Mouse (Mus musculus) cerebellum, adult 2 months (tissue): ENCODE results near the gene Taf8. TPM values are rescaled to one million over a fixed set of nuclear protein-coding genes. Genes with fewer than 3 reads are reported as not detected.

ENCODE experiments used
- DNase-seq, 2 experiments: peaks; one replicate each; pipeline ENCODE4 v3.0.0; 2021
- H3K27ac ChIP-seq: fragments of 200-500 bp; 2 replicates; pipeline ENCODE4 v1.5.1; 2012; ENCODE audit warnings: low read length, control low read depth, inconsistent platforms; ENCODE audit not compliant: insufficient read depth
- H3K27me3 ChIP-seq: fragments of 200-500 bp; 2 replicates; pipeline ENCODE4 v1.6.1; 2012; ENCODE audit warnings: inconsistent platforms, mild to moderate bottlenecking, low read length, moderate library complexity; ENCODE audit not compliant: control insufficient read depth, insufficient read depth
- H3K4me1 ChIP-seq: fragments of 200-500 bp; 2 replicates; pipeline ENCODE4 v1.6.1; 2011; ENCODE audit warnings: low read length; ENCODE audit not compliant: control insufficient read depth, insufficient read depth
- H3K4me3 ChIP-seq: fragments of 200-500 bp; replicated peaks from 2 replicates; pipeline ENCODE3; 2011; ENCODE audit warnings: mild to moderate bottlenecking, low read depth, low read length, control low read depth; ENCODE audit not compliant: insufficient read depth
- CTCF ChIP-seq: fragments of 200-500 bp; IDR thresholded peaks from 2 replicates; pipeline ENCODE4 v1.5.1; 2011; ENCODE audit warnings: low read depth, mild to moderate bottlenecking, control low read depth, low read length, moderate library complexity, borderline replicate concordance; ENCODE audit not compliant: insufficient read depth
- POLR2A ChIP-seq: fragments of 200-500 bp; IDR thresholded peaks from 2 replicates; pipeline ENCODE4 v1.6.1; 2011; ENCODE audit warnings: low read length, control low read depth, borderline replicate concordance; ENCODE audit not compliant: insufficient read depth
- WGBS: fragments of 180-500 bp; shearing (Covaris S2); methylation state at CpG from one replicate; pipeline ENCODE4 v1.1.7; 2018; 5-methylcytosine and 5-hydroxymethylcytosine counted together
- polyA plus RNA-seq: library from polyadenylated mRNA; depleted of rRNA; stranded (reverse); fragments of >200 nt; gene quantifications from 2 replicates; pipeline ENCODE4 v1.2.3, GENCODE M21; 2012

Taf8 gene
- polyA plus RNA-seq, 1 experiment = 32.0 TPM

- TF ChIP-seq POLR2A (no peak), CTCF (no peak)
These were observed 56.1 kb downstream of the Taf8 start for GRCm38 (mm10) chr17:47446025-47446424.

DNA sequence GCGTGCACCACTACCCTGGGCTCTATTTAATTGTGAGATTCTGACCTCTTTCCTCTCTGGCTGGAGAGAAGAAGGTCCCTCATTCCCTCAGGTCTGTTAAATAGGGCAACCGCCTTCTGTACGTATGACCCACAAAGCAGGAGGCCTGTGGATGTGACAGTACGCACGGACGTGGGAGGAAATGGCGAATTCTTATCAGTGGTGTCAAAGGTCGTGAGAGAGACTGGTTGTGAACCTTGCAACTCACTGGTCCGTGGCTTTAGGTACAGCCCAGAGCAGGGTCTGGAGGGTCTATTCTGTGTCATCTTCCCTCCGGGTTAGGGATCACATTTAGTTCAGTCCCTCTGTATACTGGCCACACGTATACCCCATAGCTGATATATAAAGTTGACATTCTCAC, 56.6 kb downstream of the Taf8 start:
- Histone ChIP-seq H3K27me3 (no peaks in the 10 kb centered on the region), H3K4me3 (no peak overlapping the region), H3K27ac (no peak overlapping the region), H3K4me1 (no peaks in the 10 kb centered on the region)
- WGBS = 70% methylated on average over 11 of the region's 11 CpGs
- TF ChIP-seq CTCF = no peak
- TF ChIP-seq POLR2A = no peak
- DNase-seq = no peak

More at GRCm38 (mm10) chr17:47446025-47446424, 56.1 kb downstream of the Taf8 start:
- Histone ChIP-seq H3K27ac (no peak overlapping the region), H3K4me1 (no peaks in the 10 kb centered on the region), H3K27me3 (no peaks in the 10 kb centered on the region), H3K4me3 (no peak overlapping the region)
- no peak for DNase-seq
- 59% methylated on average over 9 of the region's 9 CpGs for WGBS

DNA sequence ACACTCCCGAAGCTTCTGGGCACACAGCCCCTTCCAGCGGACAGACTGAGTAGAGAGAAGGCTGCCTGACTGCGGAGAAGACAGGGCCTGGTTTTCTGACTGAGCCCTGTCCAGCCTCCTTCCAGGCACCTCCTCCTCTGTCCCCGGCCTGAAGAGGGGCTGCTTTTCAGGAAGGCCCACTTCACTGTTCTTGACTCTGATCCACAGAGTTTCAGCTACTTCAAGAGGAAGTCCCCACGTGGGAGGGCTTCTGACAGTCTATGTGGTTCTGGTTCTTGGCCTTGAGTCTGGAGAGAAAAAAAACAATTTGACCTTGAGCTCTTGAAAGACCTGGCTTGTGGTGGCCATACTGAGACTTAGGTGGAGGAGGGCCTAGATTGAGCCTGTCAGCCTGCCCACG, 58.0 kb downstream of the Taf8 start:
- no peaks in the 10 kb centered on the region for H3K4me1 ChIP-seq
- WGBS = 69% methylated on average over 6 of the region's 6 CpGs
- no peaks in the 10 kb centered on the region for H3K27me3 ChIP-seq
- TF ChIP-seq POLR2A (no peak), CTCF (no peak)
- H3K27ac ChIP-seq = no peak overlapping the region
- no peak overlapping the region for H3K4me3 ChIP-seq
- DNase-seq = no peak

DNA sequence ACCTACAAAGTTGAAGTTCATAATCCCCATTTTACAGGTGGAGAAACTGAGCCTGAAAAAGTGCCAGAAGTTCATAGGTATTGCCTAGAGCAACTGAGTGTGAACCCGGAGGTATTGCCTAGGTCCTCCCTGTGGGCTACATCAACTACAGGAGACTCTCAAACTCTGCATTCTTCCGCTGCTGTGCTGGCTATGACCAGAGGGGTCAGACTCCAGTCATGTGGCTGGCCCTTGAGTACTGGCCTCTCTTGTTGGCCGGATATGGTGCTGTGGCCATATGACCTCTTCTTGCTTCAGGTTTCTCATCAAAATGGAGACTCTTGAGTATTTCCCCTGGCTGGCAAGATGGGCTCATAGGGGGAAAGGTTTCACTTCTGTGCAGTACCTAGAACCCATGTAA, 59.8 kb downstream of the Taf8 start:
- Histone ChIP-seq H3K4me3 (no peak overlapping the region), H3K27me3 (no peaks in the 10 kb centered on the region; the same call in 1 of the 2 replicates), H3K4me1 (no peaks in the 10 kb centered on the region), H3K27ac (no peak overlapping the region)
- TF ChIP-seq CTCF = no peak
- TF ChIP-seq POLR2A = no peak
- 87% methylated on average over 3 of the region's 3 CpGs for WGBS
- no peak for DNase-seq

DNA sequence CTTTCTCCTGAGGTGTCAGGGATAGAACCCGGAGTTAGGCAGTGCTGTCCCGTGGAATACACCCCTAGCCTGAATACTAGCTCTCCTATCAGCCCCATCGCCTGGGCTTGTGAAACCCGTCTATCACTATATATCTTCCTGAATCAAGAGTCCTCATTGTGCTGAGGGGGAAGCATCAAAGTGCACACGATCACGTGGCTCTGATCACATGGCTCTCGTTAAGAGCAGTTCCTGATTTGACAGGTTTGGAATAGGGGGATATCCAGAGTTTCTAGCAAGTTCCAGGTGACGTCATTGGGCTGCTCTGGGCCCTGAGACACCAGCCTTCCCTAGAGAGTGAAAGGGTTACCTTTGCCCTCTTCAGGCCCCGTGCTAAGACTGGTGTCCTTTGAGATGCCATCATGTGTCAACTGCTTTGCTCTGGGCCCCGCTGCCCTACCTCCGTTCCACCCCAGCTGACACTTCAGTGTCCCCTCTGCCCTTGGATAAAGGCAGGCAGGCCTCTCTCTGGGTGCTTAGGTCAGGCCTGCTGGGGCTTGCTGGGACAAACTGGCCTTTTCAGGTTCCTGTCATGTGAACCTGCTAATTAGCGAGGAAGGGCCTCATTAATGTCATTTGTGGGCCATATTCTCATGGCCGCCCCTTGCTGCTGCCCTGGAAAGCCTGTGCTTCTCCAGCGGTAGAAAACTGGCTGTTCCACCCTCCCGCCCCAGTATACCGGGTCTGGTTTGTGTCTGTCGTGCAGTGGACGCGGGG, 60.6 kb downstream of the Taf8 start:
- TF ChIP-seq CTCF (no peak), POLR2A (no peak)
- DNase-seq = no peak
- peaks cover 1% of the 10 kb centered on the region; the same call in 1 of the 2 replicates for H3K27me3 ChIP-seq
- H3K27ac ChIP-seq = no peak overlapping the region
- H3K4me3 ChIP-seq = no peak overlapping the region
- WGBS = 82% methylated on average over 19 of the region's 19 CpGs
- H3K4me1 ChIP-seq = no peaks in the 10 kb centered on the region

GRCm38 (mm10) chr17:47440359-47440890, 61.7 kb downstream of the Taf8 start:
- no peak for DNase-seq
- TF ChIP-seq POLR2A (no peak), CTCF (no peak)
- no peak overlapping the region for H3K27ac ChIP-seq
- no peak overlapping the region for H3K4me3 ChIP-seq
- WGBS = 18% methylated on average over 9 of the region's 9 CpGs
- H3K4me1 ChIP-seq = peaks cover 3% of the 10 kb centered on the region
- peaks cover 3% of the 10 kb centered on the region; the same call in 1 of the 2 replicates for H3K27me3 ChIP-seq

- Histone ChIP-seq H3K27ac (no peak overlapping the region), H3K4me1 (peaks cover 3% of the 10 kb centered on the region), H3K27me3 (peaks cover 3% of the 10 kb centered on the region; the same call in 1 of the 2 replicates), H3K4me3 (no peak overlapping the region)
- TF ChIP-seq POLR2A (no peak), CTCF (no peak)
- WGBS = 69% methylated on average over 9 of the region's 9 CpGs
- no peak for DNase-seq
These were observed 62.6 kb downstream of the Taf8 start for GRCm38 (mm10) chr17:47439396-47440028.
